Mouse (Mus musculus): ENCODE measurements around the gene Usp2. TPM values are rescaled to one million over a fixed set of nuclear protein-coding genes. Genes with fewer than 3 reads are reported as not detected.

The Usp2 gene
- total and polyA plus RNA-seq, 3 experiments = 2.1 to 2.3 (median 2.2) TPM

DNA sequence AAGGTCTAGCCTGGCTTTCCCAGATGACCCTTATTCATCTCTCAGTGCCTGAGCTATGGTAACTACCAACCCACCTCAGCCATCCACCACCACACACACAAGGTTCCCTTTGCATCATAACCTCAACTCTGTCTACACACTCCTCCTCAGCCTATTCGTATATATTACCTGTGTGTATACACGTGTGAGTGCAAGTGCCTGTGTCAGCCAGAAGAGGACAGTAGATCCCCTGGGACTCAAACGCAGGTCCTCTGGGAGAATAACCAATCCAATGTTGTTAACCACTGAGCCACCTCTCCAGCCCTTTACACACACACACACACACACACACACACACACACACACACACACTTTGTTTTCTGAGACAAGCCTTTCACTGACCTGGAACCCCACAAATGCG lies 36.2 kb upstream of the Usp2 start:
- DNase-seq (ENCODE audit: extremely low read depth) = no peak
- Histone ChIP-seq H3K36me3 (replicated peaks in 1 of 2; ENCODE audit: control insufficient read depth in 1 of 2, insufficient read depth in 1 of 2, low read length in 1 of 2) (no peaks in the 10 kb centered on the region), H3K9me3 (replicated peaks; ENCODE audit: low read length) (peaks cover 3% of the 10 kb centered on the region), H3K4me2 (ENCODE audit: insufficient read depth, low read depth, poor library complexity, severe bottlenecking) (no peak overlapping the region), H3K4me3 (replicated peaks in 1 of 3; ENCODE audit: low read depth in 2 of 3, low read length in 2 of 3, poor library complexity in 1 of 3) (no peak overlapping the region), H3K27me3 (replicated peaks) (peaks cover 28% of the 10 kb centered on the region), H3K27ac (ENCODE audit: insufficient read depth, low read depth) (no peak overlapping the region), H3K79me2 (replicated peaks; ENCODE audit: control insufficient read depth, extremely low read depth, insufficient read depth, poor library complexity, severe bottlenecking) (no peaks in the 10 kb centered on the region), H3K4me1 (ENCODE audit: control insufficient read depth in 1 of 2, insufficient read depth in 2 of 2) (no peaks in the 10 kb centered on the region), H3K9ac (ENCODE audit: insufficient read depth, low read depth) (no peak overlapping the region)
- no peak for TF ChIP-seq ZMIZ1 (IDR thresholded peaks at IDR 0.05; ENCODE audit: low read depth, low read length)
- no peak for TF ChIP-seq RAD21 (IDR thresholded peaks at IDR 0.05; ENCODE audit: low read depth, low read length)
- no peak for TF ChIP-seq ETS1 (conservative IDR thresholded peaks at IDR 0.05; ENCODE audit: low read depth, low read length)
- no peak for TF ChIP-seq RCOR1 (conservative IDR thresholded peaks at IDR 0.05; ENCODE audit: low read depth, low read length)
- TF ChIP-seq ZKSCAN1 (IDR thresholded peaks at IDR 0.05; ENCODE audit: borderline replicate concordance, low read depth, low read length) = no peak
- no peak for TF ChIP-seq ZNF384 (IDR thresholded peaks at IDR 0.05; ENCODE audit: low read depth, low read length)
- TF ChIP-seq POLR2A (IDR thresholded peaks at IDR 0.05; ENCODE audit: low read depth, low read length) = no peak
- no peak for TF ChIP-seq HCFC1 (IDR thresholded peaks at IDR 0.05; ENCODE audit: low read depth, low read length)
- TF ChIP-seq ZC3H11A (IDR thresholded peaks at IDR 0.05; ENCODE audit: low read depth, low read length) = no peak
- no peak for TF ChIP-seq MAFK (IDR thresholded peaks at IDR 0.05; ENCODE audit: insufficient replicate concordance, low read length)
- TF ChIP-seq MAZ (IDR thresholded peaks at IDR 0.05; ENCODE audit: low read depth, low read length) = no peak
- TF ChIP-seq CHD1 (IDR thresholded peaks at IDR 0.05; ENCODE audit: low read depth, low read length) = no peak
- TF ChIP-seq CHD2 (IDR thresholded peaks at IDR 0.05; ENCODE audit: low read length) = no peak
- no peak for TF ChIP-seq EP300 (IDR thresholded peaks at IDR 0.05; ENCODE audit: low read length)
- TF ChIP-seq POLR2AphosphoS2 (IDR thresholded peaks at IDR 0.05; ENCODE audit: low read depth, low read length) = no peak
- TF ChIP-seq IRF4 (IDR thresholded peaks at IDR 0.05; ENCODE audit: low read depth, low read length) = no peak
- no peak for TF ChIP-seq MYC (IDR thresholded peaks at IDR 0.05; ENCODE audit: low read depth, low read length)
- no peak for TF ChIP-seq SIN3A (IDR thresholded peaks at IDR 0.05; ENCODE audit: low read length)
- no peak for TF ChIP-seq KAT2A (IDR thresholded peaks at IDR 0.05; ENCODE audit: insufficient replicate concordance, low read length)
- in situ Hi-C loops (cut with MboI; ENCODE audit: low pct_ligation_motif_present, low pct_unique_long_range_greater_than_20kb, low sequenced_read_pairs) (no loop called here), dilution Hi-C loops (cut with MboI; ENCODE audit: extremely low pct_ligation_motif_present, extremely low pct_unique_long_range_greater_than_20kb, low sequenced_read_pairs) (no loop called here)

DNA sequence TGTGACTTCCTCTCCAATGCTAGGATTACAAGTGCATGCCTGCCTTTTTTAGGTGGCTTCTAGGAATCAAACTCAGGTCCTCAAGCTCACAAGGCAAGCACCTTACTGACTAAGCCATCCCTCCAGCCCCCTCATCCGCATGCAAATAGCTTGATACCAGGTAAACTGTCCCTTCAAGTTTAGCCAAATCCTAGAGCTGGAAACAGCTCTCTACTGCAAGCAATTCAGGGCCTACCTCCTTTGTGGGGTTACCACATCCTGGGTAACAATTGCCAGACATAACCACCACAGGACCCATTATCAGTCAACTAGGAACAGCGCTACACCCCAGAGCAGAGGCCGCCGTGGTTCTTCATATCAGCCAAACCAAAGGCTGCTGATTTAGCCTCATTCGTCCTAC lies 35.7 kb upstream of the Usp2 start:
- Histone ChIP-seq H3K4me2 (ENCODE audit: insufficient read depth, low read depth, poor library complexity, severe bottlenecking) (no peak overlapping the region), H3K36me3 (replicated peaks in 1 of 2; ENCODE audit: control insufficient read depth in 1 of 2, insufficient read depth in 1 of 2, low read length in 1 of 2) (no peaks in the 10 kb centered on the region), H3K27me3 (replicated peaks) (peaks cover 28% of the 10 kb centered on the region), H3K9me3 (replicated peaks; ENCODE audit: low read length) (peaks cover 3% of the 10 kb centered on the region), H3K9ac (ENCODE audit: insufficient read depth, low read depth) (no peak overlapping the region), H3K27ac (ENCODE audit: insufficient read depth, low read depth) (no peak overlapping the region), H3K4me1 (ENCODE audit: control insufficient read depth in 1 of 2, insufficient read depth in 2 of 2) (no peaks in the 10 kb centered on the region), H3K4me3 (replicated peaks in 1 of 3; ENCODE audit: low read depth in 2 of 3, low read length in 2 of 3, poor library complexity in 1 of 3) (no peak overlapping the region), H3K79me2 (replicated peaks; ENCODE audit: control insufficient read depth, extremely low read depth, insufficient read depth, poor library complexity, severe bottlenecking) (no peaks in the 10 kb centered on the region)
- dilution Hi-C loops (cut with MboI; ENCODE audit: extremely low pct_ligation_motif_present, extremely low pct_unique_long_range_greater_than_20kb, low sequenced_read_pairs) (no loop called here), in situ Hi-C loops (cut with MboI; ENCODE audit: low pct_ligation_motif_present, low pct_unique_long_range_greater_than_20kb, low sequenced_read_pairs) (no loop called here)
- DNase-seq (ENCODE audit: extremely low read depth) = no peak
- TF ChIP-seq IRF4 (IDR thresholded peaks at IDR 0.05; ENCODE audit: low read depth, low read length) (no peak), SMC3 (IDR thresholded peaks at IDR 0.05; ENCODE audit: low read depth, low read length) (no peak), MAZ (IDR thresholded peaks at IDR 0.05; ENCODE audit: low read depth, low read length) (no peak), TBP (conservative IDR thresholded peaks at IDR 0.05; ENCODE audit: low read depth, low read length) (no peak), CHD1 (IDR thresholded peaks at IDR 0.05; ENCODE audit: low read depth, low read length) (no peak), E2F4 (IDR thresholded peaks at IDR 0.05; ENCODE audit: insufficient replicate concordance, low read depth, low read length) (no peak)

All from CH12.LX (cell line).